Mouse (Mus musculus): ENCODE data around the gene Anapc15-ps. TPM values are rescaled to one million over a fixed set of nuclear protein-coding genes. Genes with fewer than 3 reads are reported as not detected.

The Anapc15-ps gene
- not detected in 2 replicates for polyA plus RNA-seq (2014; fragmentation: Nextera tagmentation; extraction: Ambion mirVana)

- Histone ChIP-seq H3K27me3 (ENCODE audit: control insufficient read depth, insufficient read depth, low read length) (no peaks in the 10 kb centered on the region), H3K27ac (replicated peaks; ENCODE audit: low read depth, low read length) (no peak within 1 kb of the TSS), H3K4me1 (ENCODE audit: control insufficient read depth, insufficient read depth, low read length) (no peaks in the 10 kb centered on the region), H3K36me3 (ENCODE audit: control insufficient read depth, insufficient read depth, low read length) (no peaks in the 10 kb centered on the region), H3K9ac (replicated peaks; ENCODE audit: low read length) (no peak within 1 kb of the TSS), H3K9me3 (ENCODE audit: control insufficient read depth, low read length) (no peaks in the 10 kb centered on the region), H3K4me3 (replicated peaks; ENCODE audit: low read depth, low read length) (no peak within 1 kb of the TSS), H3K4me2 (ENCODE audit: low read length) (no peak within 1 kb of the TSS)
- no peak for ATAC-seq (ENCODE audit: low FRiP score, low TSS enrichment)
- no peak for DNase-seq
- WGBS, result 95% methylated on average over 3 of the region's 3 CpGs
Observed at GRCm38 (mm10) chr10:95673351-95673750, at the start of gene Anapc15-ps. Anapc15-ps (minus strand) TSS chr10:95673451.

GRCm38 (mm10) chr10:95722203-95722611, 49.0 kb upstream of the Anapc15-ps start:
- ATAC-seq (ENCODE audit: low FRiP score, low TSS enrichment), result no peak
- Histone ChIP-seq H3K4me2 (ENCODE audit: low read length) (no peak overlapping the region), H3K27me3 (ENCODE audit: control insufficient read depth, insufficient read depth, low read length) (no peaks in the 10 kb centered on the region), H3K4me3 (replicated peaks; ENCODE audit: low read depth, low read length) (no peak overlapping the region), H3K4me1 (ENCODE audit: control insufficient read depth, insufficient read depth, low read length) (no peaks in the 10 kb centered on the region), H3K9ac (replicated peaks; ENCODE audit: low read length) (no peak overlapping the region), H3K27ac (replicated peaks; ENCODE audit: low read depth, low read length) (no peak overlapping the region), H3K36me3 (ENCODE audit: control insufficient read depth, insufficient read depth, low read length) (no peaks in the 10 kb centered on the region), H3K9me3 (ENCODE audit: control insufficient read depth, low read length) (no peaks in the 10 kb centered on the region)
- 89% methylated on average over 10 of the region's 10 CpGs for WGBS
- DNase-seq, result no peak

- no peak overlapping the region for H3K4me3 ChIP-seq (replicated peaks; ENCODE audit: low read depth, low read length)
- H3K4me1 ChIP-seq (ENCODE audit: control insufficient read depth, insufficient read depth, low read length), result no peaks in the 10 kb centered on the region
- no peak overlapping the region for H3K9ac ChIP-seq (replicated peaks; ENCODE audit: low read length)
- ATAC-seq (ENCODE audit: low FRiP score, low TSS enrichment) (no peak), DNase-seq (no peak)
- no peak overlapping the region for H3K4me2 ChIP-seq (ENCODE audit: low read length)
- 86% methylated on average over 12 of the region's 12 CpGs for WGBS
- H3K9me3 ChIP-seq (ENCODE audit: control insufficient read depth, low read length), result no peaks in the 10 kb centered on the region
- no peak overlapping the region for H3K27ac ChIP-seq (replicated peaks; ENCODE audit: low read depth, low read length)
- no peaks in the 10 kb centered on the region for H3K36me3 ChIP-seq (ENCODE audit: control insufficient read depth, insufficient read depth, low read length)
- no peaks in the 10 kb centered on the region for H3K27me3 ChIP-seq (ENCODE audit: control insufficient read depth, insufficient read depth, low read length)
Observed at GRCm38 (mm10) chr10:95720181-95720798, 47.0 kb upstream of the Anapc15-ps start.

- ATAC-seq (ENCODE audit: low FRiP score, low TSS enrichment) (no peak), DNase-seq (no peak)
- Histone ChIP-seq H3K4me1 (ENCODE audit: control insufficient read depth, insufficient read depth, low read length) (no peaks in the 10 kb centered on the region), H3K27ac (replicated peaks; ENCODE audit: low read depth, low read length) (no peak overlapping the region), H3K9me3 (ENCODE audit: control insufficient read depth, low read length) (no peaks in the 10 kb centered on the region), H3K27me3 (ENCODE audit: control insufficient read depth, insufficient read depth, low read length) (no peaks in the 10 kb centered on the region), H3K4me3 (replicated peaks; ENCODE audit: low read depth, low read length) (no peak overlapping the region), H3K9ac (replicated peaks; ENCODE audit: low read length) (no peak overlapping the region), H3K36me3 (ENCODE audit: control insufficient read depth, insufficient read depth, low read length) (no peaks in the 10 kb centered on the region), H3K4me2 (ENCODE audit: low read length) (no peak overlapping the region)
- WGBS, result 78% methylated on average over 6 of the region's 6 CpGs
Observed at GRCm38 (mm10) chr10:95719472-95719871, 46.2 kb upstream of the Anapc15-ps start.

GRCm38 (mm10) chr10:95718760-95719159, 45.5 kb upstream of the Anapc15-ps start:
- no peak for ATAC-seq (ENCODE audit: low FRiP score, low TSS enrichment)
- Histone ChIP-seq H3K9me3 (ENCODE audit: control insufficient read depth, low read length) (no peaks in the 10 kb centered on the region), H3K4me1 (ENCODE audit: control insufficient read depth, insufficient read depth, low read length) (no peaks in the 10 kb centered on the region), H3K36me3 (ENCODE audit: control insufficient read depth, insufficient read depth, low read length) (no peaks in the 10 kb centered on the region), H3K4me3 (replicated peaks; ENCODE audit: low read depth, low read length) (no peak overlapping the region), H3K27me3 (ENCODE audit: control insufficient read depth, insufficient read depth, low read length) (no peaks in the 10 kb centered on the region), H3K4me2 (ENCODE audit: low read length) (no peak overlapping the region), H3K9ac (replicated peaks; ENCODE audit: low read length) (no peak overlapping the region), H3K27ac (replicated peaks; ENCODE audit: low read depth, low read length) (no peak overlapping the region)
- whole genome bisulfite sequencing, result 79% methylated on average over 1 of the region's 1 CpGs
- no peak for DNase-seq

GRCm38 (mm10) chr10:95717106-95717680, 43.9 kb upstream of the Anapc15-ps start:
- DNase-seq (no peak), ATAC-seq (ENCODE audit: low FRiP score, low TSS enrichment) (no peak)
- no peaks in the 10 kb centered on the region for H3K36me3 ChIP-seq (ENCODE audit: control insufficient read depth, insufficient read depth, low read length)
- H3K4me1 ChIP-seq (ENCODE audit: control insufficient read depth, insufficient read depth, low read length), result no peaks in the 10 kb centered on the region
- no peak overlapping the region for H3K4me2 ChIP-seq (ENCODE audit: low read length)
- H3K9ac ChIP-seq (replicated peaks; ENCODE audit: low read length), result no peak overlapping the region
- WGBS, result 75% methylated on average over 16 of the region's 16 CpGs
- H3K4me3 ChIP-seq (replicated peaks; ENCODE audit: low read depth, low read length), result no peak overlapping the region
- H3K9me3 ChIP-seq (ENCODE audit: control insufficient read depth, low read length), result no peaks in the 10 kb centered on the region
- no peak overlapping the region for H3K27ac ChIP-seq (replicated peaks; ENCODE audit: low read depth, low read length)
- no peaks in the 10 kb centered on the region for H3K27me3 ChIP-seq (ENCODE audit: control insufficient read depth, insufficient read depth, low read length)

- Histone ChIP-seq H3K9ac (replicated peaks; ENCODE audit: low read length) (no peak overlapping the region), H3K4me2 (ENCODE audit: low read length) (no peak overlapping the region), H3K4me1 (ENCODE audit: control insufficient read depth, insufficient read depth, low read length) (no peaks in the 10 kb centered on the region), H3K9me3 (ENCODE audit: control insufficient read depth, low read length) (no peaks in the 10 kb centered on the region), H3K27ac (replicated peaks; ENCODE audit: low read depth, low read length) (no peak overlapping the region), H3K27me3 (ENCODE audit: control insufficient read depth, insufficient read depth, low read length) (no peaks in the 10 kb centered on the region), H3K4me3 (replicated peaks; ENCODE audit: low read depth, low read length) (no peak overlapping the region), H3K36me3 (ENCODE audit: control insufficient read depth, insufficient read depth, low read length) (no peaks in the 10 kb centered on the region)
- ATAC-seq (ENCODE audit: low FRiP score, low TSS enrichment), result no peak
- WGBS, result 65% methylated on average over 6 of the region's 6 CpGs
- DNase-seq, result no peak
Observed at GRCm38 (mm10) chr10:95715687-95716086, 42.4 kb upstream of the Anapc15-ps start.

GRCm38 (mm10) chr10:95712221-95712620, 39.0 kb upstream of the Anapc15-ps start:
- Histone ChIP-seq H3K27ac (replicated peaks; ENCODE audit: low read depth, low read length) (no peak overlapping the region), H3K9ac (replicated peaks; ENCODE audit: low read length) (no peak overlapping the region), H3K36me3 (ENCODE audit: control insufficient read depth, insufficient read depth, low read length) (no peaks in the 10 kb centered on the region), H3K27me3 (ENCODE audit: control insufficient read depth, insufficient read depth, low read length) (no peaks in the 10 kb centered on the region), H3K4me1 (ENCODE audit: control insufficient read depth, insufficient read depth, low read length) (0 out of 2 replicates have a peak, but pooled peaks cover 2% of the 10 kb centered on the region), H3K4me2 (ENCODE audit: low read length) (no peak overlapping the region), H3K9me3 (ENCODE audit: control insufficient read depth, low read length) (no peaks in the 10 kb centered on the region), H3K4me3 (replicated peaks; ENCODE audit: low read depth, low read length) (no peak overlapping the region)
- WGBS, result 91% methylated on average over 6 of the region's 6 CpGs
- DNase-seq, result no peak
- ATAC-seq (ENCODE audit: low FRiP score, low TSS enrichment), result no peak
